Mouse (Mus musculus) embryonic facial prominence, embryonic 10.5 days (tissue): ENCODE data around the gene Msrb1. TPM values are rescaled to one million over a fixed set of nuclear protein-coding genes. Genes with fewer than 3 reads are reported as not detected.

Experiments used
- DNase-seq: peaks from one replicate; pipeline ENCODE4 v3.0.0-alpha.2; 2017; ENCODE audit warnings: low spot score
- H3K27ac ChIP-seq: fragments of 300-500 bp; sonication (generic); replicated peaks from 2 replicates; pipeline ENCODE4 v1.5.1; 2016; ENCODE audit warnings: mild to moderate bottlenecking
- H3K27me3 ChIP-seq: fragments of 300-500 bp; sonication (generic); replicated peaks from 2 replicates; pipeline ENCODE4 v1.6.1; 2016; ENCODE audit warnings: low read depth, mild to moderate bottlenecking; ENCODE audit not compliant: poor library complexity, severe bottlenecking
- H3K36me3 ChIP-seq: fragments of 300-500 bp; sonication (generic); replicated peaks from 2 replicates; pipeline ENCODE4 v1.6.1; 2016; ENCODE audit warnings: mild to moderate bottlenecking, moderate library complexity
- H3K4me1 ChIP-seq: fragments of 300-500 bp; sonication (generic); 2 replicates; pipeline ENCODE4 v1.6.1; 2016
- H3K4me3 ChIP-seq: fragments of 300-500 bp; sonication (generic); 2 replicates; pipeline ENCODE4 v1.5.1; 2016; ENCODE audit warnings: mild to moderate bottlenecking, moderate library complexity
- H3K9me3 ChIP-seq: fragments of 300-500 bp; sonication (generic); 2 replicates; pipeline ENCODE4 v1.6.1; 2016; ENCODE audit warnings: mild to moderate bottlenecking
- whole genome bisulfite sequencing: fragments of 180-500 bp; shearing (Covaris S2); methylation state at CpG from one replicate; pipeline ENCODE4 v1.1.7; 2016; 5-methylcytosine and 5-hydroxymethylcytosine counted together
- polyA plus RNA-seq: library from polyadenylated mRNA; unstranded; fragments of >200 nt; fragmentation: Nextera tagmentation; extraction: Ambion mirVana; gene quantifications from 2 replicates; pipeline ENCODE4 v1.2.1, GENCODE M21; 2016

The Msrb1 gene
- polyA plus RNA-seq, 1 experiment from 2014 or later = 21.6 TPM

GRCm38 (mm10) chr17:24735446-24735845 lies 996 bp upstream of the Msrb1 start:
- no peak overlapping the region for H3K27ac ChIP-seq
- no peaks in the 10 kb centered on the region for H3K9me3 ChIP-seq
- H3K4me1 ChIP-seq = peaks cover 23% of the 10 kb centered on the region
- H3K36me3 ChIP-seq = peaks cover 6% of the 10 kb centered on the region; the same call in 1 of the 2 replicates
- WGBS = 87% methylated on average over 7 of the region's 7 CpGs
- peaks cover 15% of the 10 kb centered on the region; the same call in 1 of the 2 replicates for H3K27me3 ChIP-seq
- peak overlapping the region; percentile 79; the same call in 1 of the 2 replicates for H3K4me3 ChIP-seq
- DNase-seq = no peak

- Histone ChIP-seq H3K4me3 (peak overlapping the region; percentile 79), H3K27me3 (peaks cover 10% of the 10 kb centered on the region; the same call in 1 of the 2 replicates), H3K36me3 (peaks cover 16% of the 10 kb centered on the region), H3K4me1 (peaks cover 23% of the 10 kb centered on the region), H3K9me3 (no peaks in the 10 kb centered on the region), H3K27ac (peak overlapping the region; percentile 82; the same call in 1 of the 2 replicates)
- 24% methylated on average over 8 of the region's 8 CpGs for WGBS
- no peak for DNase-seq
These were observed 831 bp downstream of the Msrb1 start for GRCm38 (mm10) chr17:24737135-24737810.

DNA sequence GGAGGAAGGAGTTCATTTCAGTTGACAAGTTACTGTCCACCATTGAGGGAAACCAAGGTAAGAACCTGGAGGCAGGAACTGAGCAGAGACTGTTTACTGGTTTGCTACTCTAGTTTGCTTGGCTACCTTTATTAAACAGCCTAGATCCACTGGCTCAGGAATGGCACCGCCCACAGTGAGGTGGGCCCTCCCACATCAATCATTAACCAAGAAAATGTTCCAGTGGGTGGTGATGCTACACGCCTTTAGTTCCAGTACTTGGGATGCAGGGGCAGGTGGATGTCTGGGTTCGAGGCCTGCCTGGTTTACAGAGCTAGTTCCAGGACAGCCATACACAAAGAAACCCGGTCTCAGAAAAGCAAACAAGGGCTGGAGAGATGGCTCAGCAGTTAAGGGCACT lies 1.8 kb downstream of the Msrb1 start:
- Histone ChIP-seq H3K27ac (no peak overlapping the region), H3K4me3 (no peak overlapping the region), H3K27me3 (peaks cover 6% of the 10 kb centered on the region; the same call in 1 of the 2 replicates), H3K9me3 (no peaks in the 10 kb centered on the region), H3K4me1 (peaks cover 23% of the 10 kb centered on the region), H3K36me3 (peaks cover 16% of the 10 kb centered on the region)
- 82% methylated on average over 4 of the region's 4 CpGs for WGBS
- no peak for DNase-seq

DNA sequence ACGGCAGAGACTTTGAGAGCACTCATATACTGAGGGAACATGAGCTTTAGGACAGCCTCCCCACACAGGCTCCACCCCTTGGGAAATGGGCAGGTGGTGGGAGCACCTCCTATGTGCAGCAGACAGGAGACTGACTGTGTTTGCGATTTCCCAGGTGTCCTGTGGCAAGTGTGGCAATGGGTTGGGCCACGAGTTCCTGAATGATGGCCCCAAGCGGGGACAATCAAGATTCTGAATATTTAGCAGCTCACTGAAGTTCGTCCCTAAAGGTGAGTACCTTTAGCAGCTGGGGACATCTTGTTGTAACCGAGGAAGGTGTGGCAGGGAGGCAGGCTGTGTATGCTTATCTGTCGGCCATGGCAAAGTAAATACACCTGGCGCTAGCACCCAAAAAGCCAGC lies 3.5 kb downstream of the Msrb1 start:
- Histone ChIP-seq H3K9me3 (no peaks in the 10 kb centered on the region), H3K27ac (no peak overlapping the region), H3K27me3 (no peaks in the 10 kb centered on the region), H3K36me3 (peaks cover 16% of the 10 kb centered on the region), H3K4me3 (no peak overlapping the region), H3K4me1 (peaks cover 26% of the 10 kb centered on the region)
- no peak for DNase-seq
- 84% methylated on average over 8 of the region's 8 CpGs for WGBS

DNA sequence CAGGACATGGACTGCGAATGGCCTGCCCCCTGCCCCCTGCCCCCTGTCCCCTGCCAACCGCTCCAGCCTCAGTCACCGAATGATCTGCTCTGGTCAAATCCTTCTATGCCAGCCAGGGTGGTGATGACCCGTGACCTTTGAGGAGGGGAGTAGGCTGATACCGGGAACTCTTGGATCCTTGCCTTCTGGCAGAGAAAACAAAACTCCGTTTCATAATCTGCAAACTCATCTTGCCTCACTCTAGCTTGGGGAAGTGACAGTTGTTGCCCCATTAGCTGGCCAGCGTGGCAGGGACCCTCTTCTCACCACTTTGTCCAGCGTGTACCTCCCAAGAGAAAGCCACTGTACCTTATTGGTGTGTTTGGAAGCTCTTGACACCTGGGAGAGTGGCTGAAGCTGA lies 5.9 kb downstream of the Msrb1 start:
- Histone ChIP-seq H3K36me3 (peaks cover 16% of the 10 kb centered on the region), H3K4me3 (no peak overlapping the region), H3K9me3 (no peaks in the 10 kb centered on the region), H3K27ac (no peak overlapping the region), H3K4me1 (peaks cover 17% of the 10 kb centered on the region), H3K27me3 (peaks cover 10% of the 10 kb centered on the region; the same call in 1 of the 2 replicates)
- DNase-seq = no peak
- 80% methylated on average over 8 of the region's 8 CpGs for WGBS

DNA sequence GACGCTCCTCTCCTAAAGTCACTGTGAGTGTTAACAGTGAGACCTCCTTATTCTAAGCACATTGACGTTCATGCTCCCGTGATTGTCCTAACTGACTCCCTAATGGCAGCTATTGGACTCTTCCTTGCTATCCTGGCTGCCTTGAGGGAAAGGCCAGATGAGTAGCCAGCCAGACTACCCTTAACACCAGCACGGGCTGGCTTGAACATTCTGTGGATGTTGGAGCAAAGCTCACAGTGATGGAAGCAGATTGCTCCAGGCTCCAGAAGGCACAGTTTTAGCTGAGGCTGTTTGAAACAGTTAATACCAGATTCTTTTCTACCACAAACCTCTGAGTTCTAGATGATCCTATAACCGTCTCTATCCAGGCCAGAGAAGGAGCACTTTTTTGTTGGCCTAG lies 7.5 kb downstream of the Msrb1 start:
- Histone ChIP-seq H3K27ac (no peak overlapping the region), H3K9me3 (no peaks in the 10 kb centered on the region), H3K4me1 (peaks cover 13% of the 10 kb centered on the region), H3K4me3 (no peak overlapping the region), H3K36me3 (peaks cover 16% of the 10 kb centered on the region), H3K27me3 (peaks cover 22% of the 10 kb centered on the region)
- WGBS = 77% methylated on average over 5 of the region's 5 CpGs
- no peak for DNase-seq

- H3K4me1 ChIP-seq = peaks cover 13% of the 10 kb centered on the region
- H3K27ac ChIP-seq = no peak overlapping the region
- H3K9me3 ChIP-seq = no peaks in the 10 kb centered on the region
- peaks cover 16% of the 10 kb centered on the region for H3K36me3 ChIP-seq
- WGBS = 73% methylated on average over 3 of the region's 3 CpGs
- DNase-seq = no peak
- H3K4me3 ChIP-seq = no peak overlapping the region
- H3K27me3 ChIP-seq = peaks cover 27% of the 10 kb centered on the region
These were observed 7.9 kb downstream of the Msrb1 start for GRCm38 (mm10) chr17:24744381-24744780.

- H3K4me1 ChIP-seq = peaks cover 13% of the 10 kb centered on the region
- no peaks in the 10 kb centered on the region for H3K9me3 ChIP-seq
- H3K27ac ChIP-seq = no peak overlapping the region
- peak; percentile 82 for DNase-seq
- peaks cover 10% of the 10 kb centered on the region; the same call in 1 of the 2 replicates for H3K36me3 ChIP-seq
- no peak overlapping the region for H3K4me3 ChIP-seq
- WGBS = 21% methylated on average over 7 of the region's 7 CpGs
- peaks cover 41% of the 10 kb centered on the region for H3K27me3 ChIP-seq
These were observed 9.4 kb downstream of the Msrb1 start for GRCm38 (mm10) chr17:24745526-24746497.

- H3K27ac ChIP-seq = no peak overlapping the region; the same call in 1 of the 2 replicates
- H3K4me3 ChIP-seq = no peak overlapping the region
- peaks cover 53% of the 10 kb centered on the region for H3K27me3 ChIP-seq
- peaks cover 16% of the 10 kb centered on the region for H3K4me1 ChIP-seq
- no peak for DNase-seq
- no peaks in the 10 kb centered on the region for H3K9me3 ChIP-seq
- WGBS = 44% methylated on average over 4 of the region's 4 CpGs
- H3K36me3 ChIP-seq = peaks cover 2% of the 10 kb centered on the region; the same call in 1 of the 2 replicates
These were observed 10.5 kb downstream of the Msrb1 start for GRCm38 (mm10) chr17:24746986-24747385.

DNA sequence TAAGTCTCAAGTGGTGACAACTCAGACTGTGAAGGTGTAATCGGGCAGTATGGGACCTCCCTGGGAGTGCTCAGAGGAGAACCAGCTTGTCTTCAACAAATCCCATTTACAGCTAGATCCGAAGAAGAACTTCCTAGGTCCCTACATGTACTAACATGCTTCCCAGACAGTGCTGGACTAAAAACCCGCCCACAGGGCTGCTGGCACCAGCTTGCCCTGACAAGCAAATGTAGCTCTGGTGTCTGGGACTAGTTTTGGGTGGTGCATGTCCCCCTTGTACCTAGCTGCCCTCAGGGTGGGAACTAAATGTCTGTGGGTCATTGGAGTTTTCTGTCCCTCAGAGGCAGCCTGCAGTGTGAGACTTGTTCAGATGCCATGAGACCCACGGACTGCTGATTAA lies 15.1 kb downstream of the Msrb1 start:
- Histone ChIP-seq H3K27ac (no peak overlapping the region), H3K27me3 (peaks cover 93% of the 10 kb centered on the region), H3K36me3 (no peaks in the 10 kb centered on the region), H3K4me3 (no peak overlapping the region), H3K4me1 (peaks cover 35% of the 10 kb centered on the region), H3K9me3 (no peaks in the 10 kb centered on the region)
- WGBS = 18% methylated on average over 4 of the region's 4 CpGs
- DNase-seq = no peak

DNA sequence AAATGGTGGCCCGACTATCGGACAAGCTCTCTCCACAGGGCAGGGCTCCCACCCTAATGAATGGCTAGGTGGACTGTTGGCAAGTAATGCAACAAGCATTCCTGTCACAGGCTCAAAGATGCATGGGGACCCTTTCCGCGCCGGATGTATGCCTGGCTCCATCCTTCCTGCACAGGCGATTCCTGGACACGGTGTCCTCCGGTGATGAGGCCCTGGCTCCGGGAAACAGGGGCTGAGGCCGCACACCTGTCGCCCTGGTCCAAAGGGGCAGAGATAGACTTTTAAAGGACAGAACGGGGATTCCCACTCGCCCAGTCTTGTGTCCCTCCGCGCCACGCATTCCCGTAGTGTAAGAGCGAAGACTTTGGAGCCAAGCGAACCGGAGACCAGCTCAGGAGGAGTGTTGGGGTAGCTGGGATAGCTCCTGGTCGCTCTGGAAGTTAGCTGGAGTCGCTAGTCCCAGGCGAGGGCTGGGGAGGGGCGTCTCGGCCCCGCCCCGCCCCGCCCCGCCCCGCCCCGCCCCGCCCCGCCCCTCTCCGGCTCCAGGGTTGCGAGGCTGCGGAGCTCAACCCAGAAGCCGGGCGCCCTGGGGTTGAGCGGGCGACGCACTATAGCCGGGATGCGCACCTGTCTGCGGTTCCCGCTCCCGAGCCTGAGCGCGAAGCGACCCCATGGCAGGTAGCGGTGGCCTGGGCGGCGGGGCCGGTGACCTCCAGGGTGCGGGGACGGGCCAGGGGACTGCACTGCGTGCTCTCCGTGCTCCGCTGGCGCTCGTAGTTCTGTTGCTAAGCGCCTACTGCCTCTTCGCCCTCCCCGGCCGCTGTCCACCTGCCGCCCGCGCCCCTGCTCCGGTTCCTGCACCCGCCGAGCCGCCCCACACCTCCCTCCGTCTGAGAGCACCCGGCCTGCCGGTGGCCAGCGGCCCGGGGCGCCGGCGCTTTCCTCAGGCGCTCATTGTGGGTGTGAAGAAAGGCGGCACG lies 16.3 kb downstream of the Msrb1 start, which contains the start of gene Hs3st6:
Gene Hs3st6 (plus strand): TSS at position 574 of the 980 bp plus-strand sequence.
- WGBS = 1% methylated on average over 81 of the region's 82 CpGs
- 0 out of 2 replicates have a peak within 1 kb of the TSS, but pooled peaks have one; percentile 49 for H3K27ac ChIP-seq
- H3K27me3 ChIP-seq = peaks cover 94% of the 10 kb centered on the region
- no peaks in the 10 kb centered on the region for H3K9me3 ChIP-seq
- H3K36me3 ChIP-seq = no peaks in the 10 kb centered on the region
- peak; percentile 84 for DNase-seq
- peaks cover 26% of the 10 kb centered on the region for H3K4me1 ChIP-seq
- peak within 1 kb of the TSS; percentile 68 for H3K4me3 ChIP-seq
